Mouse (Mus musculus) cerebellum, adult 9-11 months (tissue): ENCODE measurements around the gene Frem3.

ENCODE experiments used
- DNase-seq: peaks from one replicate; pipeline ENCODE4 v3.0.0; 2022

Frem3 gene

DNA sequence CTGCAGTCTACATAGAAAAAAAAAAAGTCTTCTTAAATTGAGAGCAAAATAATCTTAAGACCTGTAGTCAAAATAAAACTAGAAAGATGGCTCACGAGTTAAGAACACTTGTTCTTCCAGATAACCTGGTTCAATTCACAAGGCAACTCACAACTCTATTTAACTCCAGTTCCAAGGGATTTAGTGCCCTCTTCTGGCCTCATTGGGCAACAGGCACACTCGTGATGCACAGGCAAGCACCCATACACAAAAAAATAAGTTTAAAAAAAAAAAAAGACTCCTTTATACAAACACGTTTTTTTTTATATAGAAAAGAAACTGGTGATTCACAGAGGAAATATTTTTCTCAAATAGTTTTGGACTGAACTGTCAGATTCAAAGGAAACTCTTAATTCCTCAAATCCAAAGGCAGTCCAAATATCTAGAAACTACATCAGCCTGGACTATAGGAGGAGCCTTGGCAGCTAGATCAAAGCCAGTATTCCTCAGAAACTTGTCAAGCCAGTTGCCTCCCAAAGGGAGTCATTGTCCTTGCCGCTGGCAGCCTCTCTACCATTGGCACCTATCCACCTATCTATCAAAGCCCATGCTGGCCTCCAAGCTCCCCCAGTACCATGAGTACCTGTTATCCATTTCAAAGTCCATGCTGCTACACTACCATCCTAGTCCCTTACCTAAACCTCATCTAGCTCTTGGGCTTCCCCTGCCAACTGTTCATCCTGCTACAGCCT, 100.0 kb downstream of the Frem3 start:
- DNase-seq: no peak

DNA sequence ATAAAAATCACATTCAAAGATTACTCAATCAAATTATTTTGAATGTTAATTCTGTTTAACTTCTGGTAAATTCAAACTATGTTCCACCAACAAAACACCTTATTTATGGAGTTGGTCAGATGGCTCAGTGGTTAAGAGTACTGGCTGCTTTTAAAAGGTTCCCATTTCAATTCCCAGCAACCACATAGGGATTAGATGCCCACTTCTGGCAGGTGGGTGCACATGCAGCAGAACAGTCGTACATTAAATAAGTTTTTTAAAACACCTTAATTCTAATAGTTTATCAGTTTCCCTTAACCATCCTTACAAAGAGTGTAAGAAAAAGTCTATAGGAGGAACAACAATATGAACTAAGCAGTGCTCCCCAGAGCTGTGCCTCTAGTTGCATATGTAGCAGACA, 103.6 kb downstream of the Frem3 start:
- no peak for DNase-seq

DNA sequence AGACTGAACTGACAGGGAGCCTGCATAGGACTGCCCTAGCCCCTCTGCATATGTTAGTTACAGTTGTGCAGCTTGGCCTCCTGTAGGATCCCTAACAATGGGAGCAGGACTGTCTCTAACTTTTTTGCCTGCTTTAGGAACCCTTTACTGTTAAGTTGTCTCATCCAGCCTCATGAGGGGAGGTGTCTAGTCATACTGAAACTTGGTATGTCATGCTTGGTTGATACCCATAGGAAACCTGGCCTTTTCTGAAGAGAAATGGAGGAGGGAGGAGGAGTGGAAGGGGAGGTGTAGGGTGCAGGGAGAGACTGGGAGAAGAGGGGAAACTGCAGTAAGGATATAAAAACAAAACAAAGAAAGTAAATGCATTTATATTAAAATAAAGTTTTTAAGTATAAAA, 121.4 kb downstream of the Frem3 start:
- no peak for DNase-seq

DNA sequence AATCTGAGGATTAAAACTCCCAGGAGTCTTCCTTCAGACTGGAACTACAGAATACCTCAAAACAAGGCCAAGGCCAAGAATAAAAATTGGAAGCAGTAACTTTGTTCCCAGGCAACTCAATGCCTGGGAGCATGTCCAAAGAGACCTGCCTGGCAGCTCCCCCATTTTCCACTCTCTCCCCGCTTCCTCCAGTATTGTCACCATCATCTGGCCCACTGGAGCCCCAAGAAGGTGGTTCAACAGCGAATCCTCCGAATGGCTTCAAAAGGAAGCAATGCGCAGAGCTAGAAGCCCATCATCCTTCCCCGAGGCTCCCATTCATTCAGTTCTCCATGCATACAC, 127.1 kb downstream of the Frem3 start:
- no peak for DNase-seq

DNA sequence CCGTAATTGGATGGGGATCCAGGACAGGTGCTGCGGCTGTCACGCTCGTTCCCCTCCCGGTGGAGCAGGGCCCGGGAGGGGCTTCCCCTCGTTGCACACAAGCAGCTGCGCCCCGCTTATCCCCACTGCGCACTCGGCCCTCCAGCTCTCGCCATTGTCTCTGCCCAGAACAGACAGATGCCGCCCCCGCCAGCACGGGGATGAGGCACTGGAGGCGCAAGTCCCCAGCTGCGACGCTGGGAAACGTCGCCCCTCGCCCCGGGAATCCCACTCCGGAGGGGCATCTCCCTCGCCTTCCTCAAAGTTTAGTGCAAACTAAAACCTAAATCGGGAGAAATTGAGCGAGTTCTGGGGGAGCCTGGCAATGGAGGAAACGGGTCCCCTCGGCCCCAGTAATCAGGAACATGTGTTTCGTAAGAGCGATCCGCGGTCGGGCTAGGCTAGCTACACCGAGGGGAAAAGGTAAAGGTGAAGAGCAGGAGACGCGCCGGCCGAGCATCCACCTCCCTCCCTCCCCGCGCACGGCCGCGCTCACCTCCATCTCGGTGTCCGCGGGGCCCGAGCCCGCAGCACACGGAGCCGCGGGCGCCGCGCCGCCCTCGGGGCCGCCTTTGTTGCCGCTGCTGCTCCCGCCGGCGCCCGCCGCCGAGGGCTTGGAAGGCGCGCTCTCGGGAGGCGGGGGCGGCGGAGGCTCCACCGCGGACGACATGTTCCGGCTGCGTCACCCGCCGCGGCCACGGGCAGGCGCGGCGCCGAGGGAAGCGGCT, 127.7 kb downstream of the Frem3 start:
- peak; percentile 75 for DNase-seq

DNA sequence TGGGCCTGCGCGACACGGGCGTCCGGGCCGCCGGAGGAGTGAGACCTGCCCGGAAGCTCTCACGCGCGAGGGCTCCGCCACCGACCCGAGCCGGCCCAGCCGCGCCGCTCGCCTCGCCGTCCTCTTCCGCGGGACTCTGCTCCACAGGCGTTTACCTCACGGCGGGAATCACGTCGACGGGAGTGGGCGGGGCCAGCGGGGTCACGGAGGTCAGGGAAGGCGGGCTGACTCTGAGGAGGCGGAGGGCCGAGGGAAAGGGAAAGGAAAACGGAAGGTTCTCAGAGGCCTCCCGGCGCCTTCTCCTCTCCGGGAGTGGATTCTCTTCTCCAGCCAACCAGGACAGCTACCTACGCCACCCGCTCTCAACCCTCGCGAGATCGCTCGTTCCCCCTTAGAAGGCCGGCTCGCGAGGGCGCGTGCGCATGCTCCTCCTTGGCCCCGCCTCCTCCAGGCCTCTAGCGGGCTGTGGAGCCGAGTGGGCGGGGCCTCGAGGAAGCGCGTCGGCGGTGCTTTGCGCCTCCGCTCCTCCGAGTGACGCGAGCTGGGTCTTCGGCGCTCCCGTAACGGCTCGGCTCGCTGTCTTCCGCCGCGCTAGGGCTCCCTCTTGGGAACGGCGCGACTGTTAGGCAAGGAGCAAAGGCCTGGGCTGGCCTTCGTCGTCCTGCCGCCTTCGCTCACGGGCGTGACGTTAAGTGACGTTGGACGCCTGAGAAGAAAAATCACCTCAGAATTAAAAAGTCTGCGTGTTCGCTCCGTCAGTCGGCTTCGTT, 128.5 kb downstream of the Frem3 start, which contains the start of gene Smarca5:
Gene Smarca5 (minus strand): TSS at position 343 of the 770 bp plus-strand sequence.
- peak; percentile 97 for DNase-seq

DNA sequence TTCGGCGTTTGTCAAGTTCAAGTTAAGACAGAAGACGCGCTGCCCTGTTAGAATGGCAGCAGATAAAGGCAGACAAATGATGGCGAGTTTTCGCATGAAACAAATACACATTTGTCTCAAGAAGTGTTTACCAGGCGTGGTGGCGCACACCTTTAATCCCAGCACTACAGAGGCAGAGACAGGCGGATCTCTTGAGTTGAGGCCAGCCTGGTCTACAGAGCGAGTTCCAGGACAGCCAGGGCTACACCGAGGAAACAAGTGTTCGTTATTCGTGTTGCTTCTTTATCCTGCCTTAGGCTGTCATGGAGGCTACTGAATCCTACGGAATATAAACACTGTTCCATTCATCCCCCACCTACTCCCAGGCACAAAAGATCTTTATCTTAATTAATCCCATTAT, 129.1 kb downstream of the Frem3 start:
- no peak for DNase-seq
